Mouse (Mus musculus) embryo, embryonic 11.5 days (tissue): ENCODE measurements at regions not wholly inside any gene's neighbourhood (a gene's known extent, or its start where the extent isn't known, plus 50 kb on each side); places are given as distances from the start of the nearest gene placed in this dataset.

Experiments used
- DNase-seq: peaks from one replicate; pipeline ENCODE4 v3.0.0-alpha.2; 2012; ENCODE audit warnings: low read depth, low spot score

DNA sequence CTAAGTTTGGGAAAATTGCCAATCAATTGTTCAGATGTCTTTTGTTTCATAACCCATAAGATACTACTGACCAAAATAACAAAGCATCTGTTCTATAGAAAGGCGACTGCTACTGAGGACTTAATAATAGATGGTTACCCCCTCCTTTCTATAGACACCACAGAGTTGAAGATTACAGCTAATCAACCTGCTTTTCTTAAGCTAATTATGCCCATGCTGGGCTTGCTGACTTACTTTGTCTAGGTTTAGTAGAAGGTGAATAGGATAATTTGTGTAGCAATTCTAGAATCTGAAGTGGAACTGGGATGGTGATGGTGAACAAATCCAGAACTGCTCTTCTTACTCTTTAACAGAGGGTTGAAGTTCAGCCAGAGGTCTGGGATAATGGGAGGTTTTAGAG is 53.8 kb upstream of the Tbx18 start:
- no peak for DNase-seq

DNA sequence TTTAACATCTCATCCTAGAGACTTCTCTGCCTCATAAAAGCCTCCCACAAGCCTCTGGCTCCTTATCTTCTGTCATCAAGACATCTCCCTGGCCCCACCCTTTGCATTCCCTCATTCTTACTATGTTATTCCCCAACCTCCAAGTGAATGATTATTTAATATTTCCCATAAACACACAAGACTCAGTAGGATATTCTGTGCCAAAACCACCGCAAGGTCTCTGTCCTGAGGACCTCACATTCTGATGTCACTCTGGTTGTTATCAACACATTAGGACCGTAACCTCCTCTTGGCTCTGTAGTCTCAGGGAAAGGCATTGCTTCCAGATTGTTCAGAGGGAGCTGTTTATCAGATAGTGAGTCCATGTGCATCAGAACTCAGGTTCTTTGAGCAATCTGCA is 80.7 kb upstream of the Tbx18 start:
- DNase-seq, result no peak

DNA sequence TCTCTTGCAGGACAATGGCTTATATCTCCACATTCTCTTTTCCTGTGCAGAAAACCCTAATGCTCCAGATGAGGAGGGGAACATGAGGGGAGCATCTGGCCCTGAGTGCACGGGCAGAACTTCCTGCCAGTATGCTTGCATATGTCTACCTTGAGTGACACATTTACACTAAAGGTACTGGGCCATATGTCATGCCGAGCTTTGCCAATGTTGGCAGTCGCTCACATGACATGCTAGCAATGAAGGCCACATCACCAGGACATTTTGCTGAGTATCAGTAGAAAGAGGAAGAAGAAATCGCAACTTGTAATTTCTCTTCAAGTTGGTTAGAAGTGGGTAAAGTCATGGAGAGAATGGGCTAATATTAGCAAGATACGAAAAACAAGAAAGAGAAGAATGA is 91.2 kb upstream of the Tbx18 start:
- no peak for DNase-seq

DNA sequence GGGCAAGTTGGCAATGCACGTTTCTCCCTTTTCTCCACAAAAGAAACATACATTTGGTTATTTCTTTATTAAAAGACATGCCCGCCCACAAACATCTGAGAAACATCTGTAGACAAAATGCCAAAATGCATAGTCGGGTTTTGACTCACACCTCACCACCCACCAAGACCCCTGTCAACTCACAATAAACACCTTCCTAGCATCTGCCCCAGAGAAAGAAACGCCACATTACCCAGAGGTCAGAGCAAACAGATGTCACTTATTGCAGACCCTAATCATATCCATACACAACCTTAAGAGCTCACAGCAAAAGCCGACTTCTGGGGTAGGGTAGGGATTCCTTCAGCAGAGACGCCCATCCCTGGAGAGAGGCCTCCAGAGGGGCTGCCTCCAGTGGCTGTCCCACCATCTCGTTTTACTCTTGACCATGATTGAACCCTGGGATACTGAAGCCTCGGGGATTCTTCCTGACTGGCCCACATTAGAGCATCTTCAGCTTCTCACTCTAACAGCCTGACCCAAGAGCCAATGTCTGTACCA is 93.7 kb upstream of the Tbx18 start:
- no peak for DNase-seq

DNA sequence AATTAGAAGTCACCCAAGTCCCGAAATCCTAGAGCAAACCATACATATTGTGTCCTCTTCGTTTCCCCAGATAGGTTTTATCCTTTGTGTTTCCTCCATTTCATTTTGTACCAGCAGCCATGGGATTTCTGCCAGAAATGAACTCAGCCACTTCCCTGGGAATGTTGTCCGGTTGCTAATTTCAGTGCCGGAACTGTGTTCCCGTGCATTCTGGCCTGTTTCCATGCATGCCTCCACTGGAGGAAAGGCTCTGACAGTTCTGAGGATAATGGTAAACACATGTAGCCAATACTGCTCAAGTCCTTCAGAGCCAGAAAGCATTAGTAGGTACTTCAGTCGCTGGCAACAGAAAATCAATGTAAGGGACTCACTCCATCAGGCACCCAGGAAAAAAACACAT is 112.8 kb upstream of the Tbx18 start:
- no peak for DNase-seq

DNA sequence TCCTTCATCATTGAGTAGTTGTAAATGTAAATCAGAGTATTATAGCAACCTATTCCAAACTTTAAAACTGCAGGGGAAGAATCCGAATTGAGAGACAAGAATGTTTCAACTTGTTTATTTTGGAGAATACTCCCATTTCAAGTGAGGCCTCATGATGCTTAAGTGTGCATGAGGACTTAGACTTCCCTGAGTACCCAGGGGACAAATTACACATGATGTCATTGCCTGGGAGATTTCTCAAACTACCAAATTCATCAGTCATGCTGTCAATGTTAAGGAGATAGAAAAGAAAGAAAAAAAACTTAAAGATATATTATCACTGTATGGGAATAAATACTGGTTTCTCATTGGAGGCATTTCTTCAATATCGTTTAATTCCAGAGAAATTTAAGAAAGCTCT is 113.4 kb upstream of the Tbx18 start:
- no peak for DNase-seq

DNA sequence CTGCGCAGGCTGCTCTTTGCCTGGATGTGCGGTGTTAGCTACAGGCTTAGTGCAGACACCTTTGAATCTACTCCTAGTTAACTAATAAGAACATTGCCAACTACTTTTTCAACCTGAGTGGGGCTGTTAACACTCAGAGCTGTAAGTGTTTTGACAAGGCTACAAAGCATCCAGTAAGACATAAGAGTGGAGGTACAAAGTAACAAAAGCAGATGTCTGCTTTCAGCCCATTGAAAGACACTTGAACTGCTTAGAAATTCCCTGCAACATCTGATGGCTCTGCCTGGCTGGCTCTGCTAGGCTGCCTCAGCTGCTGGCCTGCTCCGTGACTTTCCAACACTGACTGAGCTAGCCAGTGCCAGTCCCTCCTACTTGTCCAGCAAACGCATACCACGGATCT is 117.8 kb upstream of the Tbx18 start:
- no peak for DNase-seq

DNA sequence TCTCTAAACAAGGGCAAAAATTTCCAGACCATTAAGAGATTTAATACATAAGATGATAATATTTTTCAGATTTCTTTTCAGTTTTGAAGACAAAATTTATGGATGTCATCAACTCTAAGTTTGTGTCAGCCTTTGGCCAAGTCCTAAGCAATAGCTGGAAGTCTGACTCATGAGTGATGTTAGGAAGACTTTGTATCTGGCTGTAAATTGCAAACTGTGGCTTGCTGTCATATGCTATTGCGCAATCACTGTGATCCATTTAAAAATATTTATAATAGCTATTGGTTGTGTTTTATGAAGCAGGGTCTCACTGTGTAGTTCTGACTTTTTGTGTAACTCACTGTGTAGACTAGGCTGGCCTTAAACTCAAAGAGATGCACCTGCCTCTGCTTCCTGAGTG is 119.1 kb upstream of the Tbx18 start:
- no peak for DNase-seq

DNA sequence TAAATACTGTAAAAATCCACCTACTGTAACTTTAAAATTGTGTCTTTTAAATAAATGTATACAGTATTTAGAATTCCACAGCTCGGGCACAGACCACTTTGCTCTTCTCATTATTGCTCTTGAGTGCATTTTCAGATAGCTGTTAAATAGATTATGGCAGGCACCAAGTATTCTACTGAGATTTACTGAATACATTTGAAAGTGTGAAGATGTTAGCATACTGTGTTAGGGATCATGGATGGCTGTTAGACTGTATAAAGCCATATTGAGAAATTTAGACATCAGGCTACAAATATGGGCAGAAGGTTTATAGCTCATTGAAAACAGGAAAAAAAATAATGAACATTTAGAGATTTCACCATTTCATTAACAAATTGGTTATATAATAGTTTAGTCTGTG is 130.5 kb upstream of the Tbx18 start:
- no peak for DNase-seq

DNA sequence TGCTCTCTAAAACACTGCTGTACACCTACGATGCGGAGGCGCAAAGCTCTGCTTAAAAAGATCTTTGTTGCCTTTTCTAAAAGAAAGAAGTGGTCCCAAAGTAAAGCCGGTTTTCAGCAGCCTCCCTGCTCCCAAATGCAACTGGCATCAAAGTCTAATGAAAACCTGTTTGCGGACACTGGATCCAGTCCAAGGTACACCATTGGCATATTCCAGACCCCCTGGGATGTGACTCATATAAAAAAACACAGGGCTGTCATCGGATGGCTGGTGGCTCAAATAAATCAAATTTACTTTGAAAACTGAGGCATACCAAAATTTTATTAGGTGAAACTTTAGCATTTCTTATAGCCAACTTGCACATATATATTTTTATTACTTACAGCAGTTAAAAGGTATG is 134.2 kb upstream of the Tbx18 start:
- DNase-seq, result no peak

DNA sequence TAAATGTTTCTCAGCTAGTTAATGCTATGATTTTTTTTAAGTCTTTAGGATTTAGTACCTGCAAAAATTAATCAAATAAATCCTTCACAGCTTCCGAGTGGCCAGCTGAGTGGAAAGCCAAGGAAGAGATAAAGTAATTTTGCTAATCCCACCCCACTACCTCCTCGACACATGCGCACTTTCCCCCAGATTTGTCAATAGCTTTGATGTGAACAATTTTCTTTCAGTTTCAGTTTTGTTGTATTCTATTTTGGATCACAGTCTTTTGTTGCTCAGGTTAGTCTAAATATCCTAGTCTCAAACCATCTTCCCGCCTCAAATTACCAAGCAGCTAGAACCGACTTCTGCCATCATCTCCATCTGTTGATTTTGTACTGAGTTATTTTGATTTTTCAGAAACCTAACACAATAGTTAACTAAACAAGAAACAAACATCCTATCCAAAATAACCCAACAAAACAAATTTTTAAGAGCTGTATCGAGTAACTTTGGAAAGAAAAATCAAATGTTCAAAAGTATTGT is 141.4 kb upstream of the Tbx18 start:
- DNase-seq, result no peak

DNA sequence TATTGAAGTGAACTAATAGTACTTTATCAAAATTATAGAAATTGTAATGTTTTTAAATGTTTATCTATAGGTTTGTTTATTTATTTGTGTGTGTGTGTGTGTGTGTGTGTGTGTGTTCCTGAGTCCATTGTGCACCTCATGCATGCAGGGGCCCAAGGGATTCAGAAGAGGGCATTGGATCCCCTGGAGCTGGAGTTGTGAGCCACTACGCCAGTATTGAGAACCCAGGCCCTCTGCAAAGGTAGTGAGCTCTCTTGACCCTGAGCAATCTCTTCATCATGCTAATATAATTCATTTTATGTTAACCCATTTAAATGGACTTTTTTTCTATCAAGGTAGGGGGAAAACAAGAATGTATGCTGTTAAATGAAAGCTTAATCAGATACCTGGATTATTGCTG is 151.5 kb upstream of the Tbx18 start:
- DNase-seq, result no peak

DNA sequence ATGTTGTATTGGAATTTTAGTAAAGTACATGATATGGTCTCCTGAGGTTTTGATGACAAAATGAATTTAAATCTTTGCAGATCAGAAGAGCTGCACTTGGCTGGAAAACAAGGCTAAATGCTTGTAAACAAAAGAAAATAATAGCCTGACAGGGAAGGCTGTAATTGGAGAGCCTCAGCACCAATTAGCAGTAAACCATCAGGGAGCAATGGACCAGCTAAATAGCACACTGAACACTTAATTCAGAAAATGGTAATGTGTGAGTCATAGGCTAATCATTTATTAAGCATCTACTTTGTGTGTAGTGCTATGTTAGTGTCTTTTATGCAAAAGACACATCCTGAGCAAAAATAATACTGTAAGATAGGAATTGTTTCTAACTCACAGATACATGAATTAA is 152.0 kb upstream of the Tbx18 start:
- no peak for DNase-seq

DNA sequence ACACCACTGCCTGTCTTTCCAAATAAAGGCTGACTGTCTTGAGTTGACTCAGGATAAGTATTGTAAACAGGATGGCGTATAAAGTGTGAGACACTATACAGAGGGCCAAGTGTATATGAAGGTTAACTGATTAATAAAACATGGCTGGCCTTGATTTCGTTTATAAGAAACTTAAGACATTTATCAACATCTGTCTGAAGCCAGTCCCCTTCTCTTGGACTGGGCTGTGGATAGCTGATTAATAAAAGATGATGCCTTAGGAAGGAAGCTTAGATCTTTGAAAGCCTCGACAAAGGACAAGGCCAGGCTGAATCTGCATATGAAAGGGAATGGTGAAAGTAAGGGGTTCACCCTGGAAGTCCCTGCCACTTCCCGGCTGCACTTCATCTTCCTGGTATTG is 163.0 kb upstream of the Tbx18 start:
- no peak for DNase-seq

DNA sequence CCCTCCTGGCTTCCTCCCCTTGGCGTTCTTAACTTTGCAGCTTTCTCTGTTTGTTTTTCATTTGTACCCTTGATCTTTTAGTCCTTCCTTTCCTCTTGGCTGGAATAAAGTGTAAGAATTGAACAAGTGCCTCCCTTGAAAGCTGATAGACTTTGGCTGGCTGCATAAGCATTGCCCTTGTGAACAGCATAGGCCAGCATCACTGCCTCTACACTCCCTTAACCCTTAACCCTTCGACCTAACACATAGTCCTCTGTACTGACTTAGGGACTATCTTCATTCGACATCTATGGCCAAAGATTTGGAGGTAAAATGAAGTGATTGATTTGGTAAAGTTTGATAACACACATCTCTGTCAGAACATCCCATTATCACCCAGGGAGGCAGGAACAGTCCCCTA is 163.5 kb upstream of the Tbx18 start:
- DNase-seq, result no peak

DNA sequence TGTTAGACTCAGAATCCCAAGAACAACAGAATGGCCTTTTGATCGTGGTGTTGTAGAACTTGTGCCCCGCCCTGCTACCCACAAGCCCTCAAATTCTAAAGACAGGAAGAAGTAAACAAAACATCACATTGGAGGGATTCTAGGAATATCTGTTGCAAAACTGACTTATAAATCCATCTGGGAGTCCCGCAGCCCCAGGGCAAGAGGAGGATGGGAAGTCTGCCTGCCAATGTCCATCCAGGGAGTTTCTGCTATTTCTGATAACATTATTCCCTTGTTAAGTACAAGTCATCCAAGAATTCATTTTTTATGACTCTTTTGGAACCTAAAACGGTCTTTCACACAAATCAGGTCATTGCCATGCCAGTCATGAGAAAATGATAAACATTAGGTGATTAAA is 164.5 kb upstream of the Tbx18 start:
- DNase-seq, result no peak

DNA sequence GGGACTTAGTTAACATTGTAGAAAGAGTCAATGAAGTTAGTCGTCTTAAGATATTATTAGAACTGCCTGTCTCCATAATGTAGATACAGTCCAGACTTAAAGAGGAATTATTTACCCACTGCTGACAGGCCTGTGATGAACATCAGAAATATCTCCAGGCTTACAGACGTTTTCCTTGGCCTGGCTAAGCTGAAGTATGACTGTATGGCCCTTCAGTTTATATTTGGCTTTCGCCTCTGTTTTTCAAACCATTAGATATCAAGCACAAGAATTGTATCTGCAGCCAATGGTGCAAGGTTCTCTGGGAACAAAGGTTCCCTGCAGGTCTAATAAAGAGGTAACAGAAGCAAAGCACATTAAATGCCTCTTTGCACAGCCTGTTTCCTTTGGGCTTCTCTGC is 166.3 kb upstream of the Tbx18 start:
- no peak for DNase-seq

DNA sequence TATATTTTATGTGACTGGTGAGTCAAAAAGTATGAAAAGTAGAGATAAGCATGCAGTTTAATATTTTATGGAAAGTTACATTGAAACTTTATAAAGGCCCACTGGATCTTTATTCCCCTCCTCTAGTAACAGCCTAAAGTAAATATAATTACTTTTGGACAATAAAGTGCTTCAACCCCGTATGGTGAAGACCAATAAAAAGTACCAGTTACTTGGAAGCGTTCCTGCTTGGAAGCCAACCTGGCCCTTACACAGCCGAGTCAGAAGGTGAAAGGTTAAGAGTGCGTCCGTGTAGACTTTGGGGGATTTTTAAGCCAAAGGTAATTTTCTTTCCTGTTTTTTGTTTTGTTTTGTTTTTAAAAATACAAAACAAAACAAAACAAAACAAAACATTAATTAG is 168.3 kb upstream of the Tbx18 start:
- DNase-seq, result no peak

DNA sequence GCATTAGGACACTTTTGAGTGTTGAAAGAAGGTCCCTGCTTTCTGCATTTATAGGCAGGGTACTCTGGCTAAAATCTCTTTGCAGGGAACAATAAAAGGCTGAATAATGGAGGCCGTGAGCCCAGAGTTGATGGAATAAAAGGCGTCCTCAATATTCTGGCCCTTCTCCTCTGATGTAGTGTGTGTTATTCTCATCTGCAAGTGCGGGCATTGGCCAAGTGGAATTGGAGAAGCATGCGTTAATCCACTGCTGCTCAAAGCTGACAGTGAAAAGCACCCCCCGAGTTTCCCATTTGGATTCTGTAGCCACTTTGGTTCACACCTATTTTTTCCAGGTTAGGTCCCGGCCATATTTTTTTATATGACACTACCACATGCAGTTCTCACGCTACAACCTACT is 168.7 kb upstream of the Tbx18 start:
- no peak for DNase-seq

DNA sequence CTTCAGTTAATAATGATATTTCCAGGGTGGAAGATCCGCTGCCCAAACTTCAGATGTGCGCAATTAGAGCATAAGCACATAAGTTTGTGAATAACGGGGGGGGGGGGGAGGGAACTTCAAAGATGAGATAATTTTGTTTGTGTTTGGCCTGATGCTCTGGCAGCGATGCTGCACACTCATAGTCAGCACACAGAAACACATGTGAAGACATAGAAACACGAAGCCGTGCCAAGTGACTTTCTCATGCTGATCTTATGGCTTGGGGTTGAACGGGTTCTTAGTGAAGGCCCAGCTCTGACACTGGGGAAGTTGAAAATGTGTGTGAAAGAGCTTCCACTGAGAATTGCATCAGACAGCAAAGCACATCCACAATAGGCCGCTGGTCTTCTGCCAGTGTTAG is 190.2 kb upstream of the Tbx18 start:
- no peak for DNase-seq

DNA sequence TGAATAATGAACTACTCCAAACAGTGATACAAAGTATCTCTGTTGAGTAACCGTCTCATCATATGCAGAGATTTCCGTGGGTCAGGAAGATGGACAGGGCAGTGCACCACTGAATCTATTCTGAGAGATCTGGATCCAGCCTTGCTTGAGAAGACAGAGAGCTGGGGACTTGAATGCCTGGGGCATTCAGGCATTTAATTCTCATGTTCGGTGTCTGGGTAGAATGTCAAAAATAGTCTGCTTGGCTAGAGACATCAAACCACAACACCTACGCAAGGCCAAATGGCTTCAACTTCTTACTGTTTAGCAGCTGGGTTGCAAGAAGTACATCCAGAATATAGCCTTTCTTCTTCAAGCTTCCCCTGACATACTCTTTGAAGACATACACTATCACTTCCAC is 194.1 kb upstream of the Tbx18 start:
- DNase-seq, result no peak

DNA sequence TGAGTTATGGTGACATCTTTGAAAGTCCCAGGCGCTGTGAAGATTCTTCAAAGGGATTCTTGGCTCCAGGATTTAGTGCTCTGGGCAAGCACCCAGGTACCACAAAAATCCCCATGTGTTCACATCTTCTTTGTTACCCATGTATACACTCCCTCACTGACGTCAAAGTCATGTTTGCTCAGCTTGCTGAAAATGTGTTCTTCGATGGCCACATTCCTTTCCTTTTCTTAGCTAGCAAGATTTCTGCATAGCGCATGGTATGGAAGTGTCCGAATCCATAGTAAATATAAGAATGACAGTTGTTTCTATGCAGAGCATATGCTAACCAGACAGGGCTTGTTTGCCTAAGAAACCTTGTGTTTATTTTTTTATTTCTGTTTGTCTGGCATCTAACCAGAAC is 202.2 kb upstream of the Tbx18 start:
- no peak for DNase-seq

DNA sequence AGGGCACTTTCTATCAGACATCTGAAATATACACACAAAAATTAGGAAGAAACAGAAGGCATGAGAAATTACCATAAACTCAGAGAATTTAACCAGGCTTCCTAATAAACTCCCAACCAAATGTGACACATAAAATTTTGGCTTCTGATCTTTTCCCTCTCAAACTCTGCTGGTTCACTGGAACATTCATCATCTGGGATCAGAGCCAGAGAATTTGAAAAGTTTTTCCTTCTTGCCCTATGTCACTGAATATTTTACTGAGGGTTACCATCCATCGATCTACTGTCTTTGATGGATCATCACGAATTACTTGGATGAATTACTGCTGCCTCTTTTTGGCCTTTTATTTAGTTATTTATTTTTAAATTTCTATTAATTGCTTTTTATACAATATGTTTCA is 221.4 kb upstream of the Tbx18 start:
- no peak for DNase-seq

DNA sequence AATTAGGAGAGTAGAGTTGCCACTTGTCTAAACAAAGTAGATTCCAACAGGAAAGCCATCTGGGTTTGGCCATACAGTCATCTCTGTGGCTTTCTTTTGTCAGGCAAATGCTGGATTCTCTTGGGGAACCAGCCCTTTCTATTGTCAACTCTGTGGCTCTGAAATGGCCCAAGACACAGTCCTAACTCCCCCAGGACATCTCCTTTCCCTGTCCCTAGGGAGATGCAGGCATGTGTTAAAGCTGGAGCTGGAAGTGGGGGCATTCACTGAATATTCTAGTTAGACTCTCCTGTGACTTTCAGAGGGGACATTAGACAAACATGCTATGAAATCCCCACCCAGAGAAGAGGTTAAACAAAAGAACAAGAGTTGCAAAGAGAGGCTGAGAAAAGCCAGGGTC is 223.9 kb upstream of the Tbx18 start:
- DNase-seq, result no peak

DNA sequence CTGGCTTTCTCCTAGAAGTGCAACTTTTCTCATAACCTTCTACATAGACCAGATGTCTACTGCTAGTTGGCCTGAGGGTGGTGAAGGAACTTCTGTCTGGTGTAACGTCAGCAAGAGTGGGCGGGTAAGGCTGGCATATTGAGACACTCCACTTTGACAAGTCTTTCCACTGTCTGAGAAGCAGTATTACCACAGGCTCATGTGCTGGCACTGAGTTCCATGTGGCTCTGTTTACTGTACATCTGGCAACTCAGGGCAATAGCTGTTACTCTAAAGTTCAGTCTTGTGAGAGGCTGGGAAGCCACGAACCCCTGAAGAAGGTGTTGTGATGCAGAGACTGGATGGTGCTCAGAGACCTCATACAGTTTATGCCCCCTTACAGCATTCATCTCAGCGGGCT is 230.7 kb upstream of the Tbx18 start:
- no peak for DNase-seq
